Mouse (Mus musculus) urinary bladder, postnatal 4 days (tissue): ENCODE results near the gene Daam1.

Experiments
- DNase-seq, 2 experiments: peaks; one replicate each; pipeline ENCODE4 v3.0.0; 2021 to 2022; ENCODE audit warnings: low spot score in 2 of 2

Gene Daam1

DNA sequence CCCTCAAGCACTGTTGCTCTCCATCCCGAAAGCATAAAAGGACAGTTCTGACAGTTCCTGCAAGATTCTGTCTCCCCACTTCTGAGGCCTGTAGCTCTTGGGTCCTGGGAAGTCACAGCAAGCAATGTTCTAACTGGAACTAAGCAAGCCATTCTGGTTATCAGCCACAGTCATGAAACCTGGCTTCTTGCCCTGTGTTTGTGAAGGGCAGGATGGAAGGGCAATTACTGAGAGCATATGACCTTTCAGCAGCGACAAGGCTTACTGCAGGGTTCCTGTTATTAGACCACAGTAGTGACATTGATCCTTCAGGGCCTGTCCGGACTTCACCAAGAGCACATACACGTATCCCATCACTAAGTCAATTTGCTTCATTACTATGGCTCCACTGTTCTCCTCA lies 167.8 kb downstream of the Daam1 start:
- no peak for DNase-seq

DNA sequence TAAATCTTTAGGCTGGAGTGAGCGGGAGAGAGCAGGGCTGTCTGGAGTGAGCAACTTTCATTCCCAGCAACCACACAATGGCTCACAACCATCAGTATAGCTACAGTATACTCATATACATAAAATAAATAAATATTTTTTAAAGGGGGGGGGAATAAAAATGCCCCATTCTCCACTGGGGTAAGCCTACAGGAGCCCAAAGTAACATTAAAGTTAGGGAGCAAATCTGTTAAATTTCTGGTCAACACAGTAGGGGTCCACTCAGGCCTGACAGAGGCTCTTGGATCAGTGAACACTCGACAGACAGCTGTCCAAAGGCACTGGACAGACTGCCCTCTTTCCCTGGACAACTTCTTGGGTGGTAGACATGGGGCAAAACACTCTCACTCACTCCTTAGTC lies 168.8 kb downstream of the Daam1 start:
- no peak for DNase-seq

DNA sequence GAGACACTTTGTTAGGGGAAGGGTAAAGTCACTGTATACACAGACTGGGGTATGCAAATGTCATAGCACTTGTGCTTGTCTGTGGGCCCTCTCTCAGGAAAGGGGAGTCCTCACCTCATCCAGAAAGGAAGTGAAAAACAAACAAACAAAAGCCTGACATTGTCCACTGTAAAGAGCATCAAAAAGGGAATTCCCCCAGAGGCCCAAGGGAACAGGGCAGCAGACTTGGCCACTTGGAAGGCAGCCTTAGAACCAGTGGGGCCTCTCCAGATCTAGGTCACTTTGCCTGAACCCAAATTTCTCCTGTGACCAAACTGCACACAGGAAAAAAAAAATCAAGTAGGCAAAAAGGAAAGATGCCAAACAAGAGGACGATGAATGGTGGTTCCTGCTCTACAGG lies 170.9 kb downstream of the Daam1 start:
- DNase-seq: no peak

DNA sequence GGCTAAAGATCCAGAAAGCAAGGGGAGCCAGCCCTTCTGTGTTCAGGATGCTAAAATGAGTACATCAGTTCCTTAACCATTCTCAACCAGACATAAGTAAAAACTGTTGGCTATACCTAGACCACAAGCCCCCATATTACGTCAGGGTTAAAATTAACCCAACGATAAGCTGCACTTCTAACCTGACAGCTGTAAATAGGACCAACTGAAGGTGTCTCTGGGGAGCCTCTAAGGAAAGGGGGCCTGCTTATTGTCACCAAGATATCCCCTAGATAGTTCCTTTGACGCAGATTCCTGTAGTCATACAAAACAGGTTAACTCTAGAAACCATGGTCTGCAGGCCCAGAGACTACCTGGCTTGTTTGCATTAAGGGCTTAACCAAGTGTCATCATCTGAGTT lies 174.4 kb downstream of the Daam1 start:
- DNase-seq: no peak

DNA sequence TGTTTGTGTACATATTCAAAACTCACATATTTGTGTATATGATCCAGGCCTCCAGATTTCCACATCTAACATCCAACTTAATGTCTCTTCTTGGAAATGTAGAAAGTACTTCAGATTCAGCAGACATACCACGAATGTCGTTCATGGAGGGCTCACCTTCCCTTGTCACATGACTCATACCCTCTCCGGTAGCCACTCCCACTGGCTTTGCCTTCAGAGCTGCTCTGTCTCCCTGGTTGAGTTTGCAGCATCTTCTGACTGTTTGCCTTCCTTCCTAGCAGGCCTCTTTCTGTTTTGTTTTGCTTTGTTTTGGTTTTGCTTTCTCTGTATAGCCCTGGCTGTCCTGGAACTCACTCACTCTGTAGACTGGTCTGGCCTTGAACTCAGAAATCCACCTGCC lies 176.8 kb downstream of the Daam1 start:
- DNase-seq: no peak

DNA sequence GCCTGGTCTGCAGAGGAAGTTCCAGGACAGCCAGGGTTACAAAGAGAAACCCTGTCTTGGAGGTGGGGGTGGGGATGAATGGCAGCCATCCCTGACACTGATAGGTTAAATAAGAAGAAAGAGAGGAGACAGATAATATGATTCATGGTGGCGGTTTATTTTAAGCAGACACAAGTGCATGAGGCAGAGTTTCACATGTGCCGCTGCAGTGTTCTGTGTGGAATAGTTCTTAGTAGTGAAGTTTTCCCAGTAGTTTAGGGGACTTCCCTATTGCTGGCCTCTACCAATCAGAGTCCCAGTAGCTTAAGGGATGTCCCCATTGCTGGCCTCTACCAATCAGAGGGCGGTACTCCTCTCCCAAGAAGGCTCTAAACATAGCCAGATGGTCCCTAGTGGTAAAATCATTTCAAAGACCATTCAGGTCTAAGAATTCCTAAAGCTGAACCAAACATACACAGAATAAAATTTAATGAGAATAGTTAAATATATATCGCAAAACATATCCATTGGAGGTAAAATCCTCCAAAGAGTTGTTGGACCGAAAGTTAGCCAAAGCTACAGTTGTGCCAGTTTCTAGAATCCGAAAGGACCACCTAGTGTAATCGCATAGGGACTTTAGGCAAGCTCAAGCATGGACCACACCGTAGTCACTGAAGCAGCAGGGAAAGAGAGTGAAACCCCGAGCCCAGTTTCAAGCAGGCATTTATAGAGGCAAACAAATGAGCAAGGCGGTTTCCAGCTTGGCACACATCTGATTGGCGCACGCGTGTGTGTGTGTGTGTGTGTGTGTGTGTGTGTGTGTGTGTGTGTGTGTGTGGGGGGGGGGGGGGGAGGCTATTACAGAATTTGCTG lies 178.4 kb downstream of the Daam1 start:
- DNase-seq: no peak

DNA sequence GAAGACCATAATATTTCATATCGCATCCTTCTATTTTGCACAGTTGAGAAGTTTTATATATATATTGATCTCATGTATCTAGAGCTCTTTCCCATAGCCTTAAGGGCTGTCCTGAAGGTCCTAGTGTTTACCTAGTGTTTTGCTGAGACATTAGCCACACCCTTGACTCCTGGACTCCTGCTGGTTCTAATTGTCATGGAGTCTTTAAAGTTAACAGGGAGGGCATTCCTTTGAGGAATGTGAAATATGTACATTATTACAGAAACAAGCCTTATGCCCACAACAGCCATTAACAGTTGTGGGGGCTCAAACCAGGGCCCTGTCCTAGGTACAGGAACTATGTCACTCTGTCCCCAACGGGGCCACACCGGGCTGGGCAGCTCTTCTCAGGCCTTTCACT lies 180.5 kb downstream of the Daam1 start:
- no peak for DNase-seq

DNA sequence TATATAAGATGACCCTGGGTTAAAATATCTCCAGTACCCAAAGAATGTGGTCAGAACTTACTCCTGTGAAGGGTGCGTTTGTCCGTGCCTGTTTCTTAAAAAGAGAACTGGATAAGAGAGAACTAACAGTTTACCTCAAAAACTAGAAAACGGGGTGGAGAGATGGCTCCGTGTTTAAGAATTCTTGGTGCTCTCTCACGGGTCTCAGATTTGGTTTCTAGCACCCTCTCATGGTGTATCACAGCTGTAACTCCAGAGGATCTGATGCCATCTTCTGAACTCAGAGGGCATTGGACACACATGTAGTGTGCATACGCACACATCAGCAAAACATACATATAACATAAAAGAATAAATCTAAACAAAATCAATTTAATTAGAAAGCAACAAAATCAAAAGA lies 181.2 kb downstream of the Daam1 start:
- DNase-seq: no peak

DNA sequence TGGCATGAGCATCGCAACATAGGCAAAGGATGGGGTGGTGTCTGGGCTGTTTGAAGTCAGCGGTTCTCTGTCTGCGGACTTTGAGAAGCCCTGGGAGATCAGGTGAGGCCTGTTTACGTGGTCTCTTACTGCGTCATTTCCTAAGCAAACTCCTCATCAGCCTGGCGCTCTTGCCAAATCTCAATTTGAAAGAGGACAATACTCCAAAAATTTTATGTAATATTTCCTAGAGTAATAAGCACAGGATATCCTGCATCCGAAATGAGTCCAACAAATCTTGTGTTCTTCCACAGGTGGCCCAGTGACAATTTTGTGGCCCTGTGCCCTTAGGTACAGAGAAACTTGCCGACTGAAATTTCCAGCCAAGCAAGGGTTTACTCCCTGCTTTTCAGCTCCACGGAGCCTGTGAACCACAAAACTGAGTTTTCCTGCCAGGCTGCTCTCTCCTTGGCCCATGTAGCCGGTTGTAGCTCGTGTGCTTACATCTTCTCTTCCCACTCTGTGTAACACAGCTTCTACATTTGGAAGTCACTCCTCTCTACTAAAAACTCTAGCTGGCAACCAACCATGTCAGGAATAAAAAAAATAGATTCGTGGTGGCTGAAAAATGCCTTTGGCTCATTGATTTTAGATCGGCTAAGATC lies 183.0 kb downstream of the Daam1 start:
- DNase-seq: no peak

DNA sequence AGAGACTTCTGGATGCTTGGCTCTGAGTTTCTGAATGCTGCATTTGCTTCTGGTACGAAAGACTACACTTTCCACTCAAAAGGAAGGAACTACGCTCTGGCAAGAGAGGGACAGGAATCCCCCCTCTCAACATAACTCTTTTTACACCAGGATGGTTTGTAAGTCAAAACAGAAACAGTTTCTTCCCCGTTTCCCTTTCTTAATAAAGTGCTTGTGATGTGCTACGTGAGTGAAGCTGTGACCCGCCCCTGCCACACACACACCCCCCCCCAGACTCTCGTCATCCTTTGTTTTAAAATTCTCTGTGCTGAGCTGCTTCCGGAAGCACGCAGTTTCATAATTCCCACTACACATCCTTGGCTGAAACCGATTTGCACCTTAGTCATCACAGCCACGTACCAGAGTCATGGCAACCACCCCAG lies 183.5 kb downstream of the Daam1 start:
- DNase-seq: no peak

DNA sequence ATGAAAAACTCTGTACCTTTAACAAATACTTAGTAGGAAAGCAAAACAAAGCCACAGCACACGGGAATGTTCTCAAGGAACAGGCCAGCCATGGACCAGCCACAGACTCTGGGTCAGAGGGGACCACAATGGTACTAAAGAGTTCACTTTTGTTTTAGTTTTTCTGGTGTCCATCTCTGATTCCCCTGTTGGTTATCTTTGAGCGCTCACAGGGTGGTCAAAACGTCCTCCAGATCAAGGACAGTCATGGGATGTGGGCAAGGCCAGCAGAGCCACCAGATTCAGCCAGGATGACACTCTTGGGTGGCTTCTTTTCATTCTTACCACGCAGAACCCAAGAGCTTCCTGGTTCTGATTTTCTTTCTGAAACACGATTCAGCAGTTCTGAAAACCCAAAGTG lies 184.4 kb downstream of the Daam1 start:
- DNase-seq: no peak

DNA sequence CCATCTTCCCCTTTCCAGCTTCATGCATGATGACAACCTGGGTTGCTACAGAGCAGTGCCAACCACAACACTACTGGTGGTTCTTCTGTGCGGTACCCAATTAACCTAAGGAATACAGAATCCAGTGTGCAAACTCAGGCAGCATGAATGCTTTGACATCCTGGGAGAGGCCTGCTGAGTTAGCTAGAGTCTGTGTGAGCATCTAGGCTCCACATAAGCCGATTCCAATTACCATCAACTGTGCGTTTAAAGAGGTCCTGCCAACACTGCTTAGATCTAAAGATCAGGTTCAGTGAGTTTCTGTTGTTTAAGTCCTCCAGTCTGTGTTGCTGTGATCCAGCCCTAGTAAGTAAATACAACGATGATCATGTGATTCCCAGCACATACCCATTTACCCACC lies 189.4 kb downstream of the Daam1 start:
- DNase-seq: no peak

DNA sequence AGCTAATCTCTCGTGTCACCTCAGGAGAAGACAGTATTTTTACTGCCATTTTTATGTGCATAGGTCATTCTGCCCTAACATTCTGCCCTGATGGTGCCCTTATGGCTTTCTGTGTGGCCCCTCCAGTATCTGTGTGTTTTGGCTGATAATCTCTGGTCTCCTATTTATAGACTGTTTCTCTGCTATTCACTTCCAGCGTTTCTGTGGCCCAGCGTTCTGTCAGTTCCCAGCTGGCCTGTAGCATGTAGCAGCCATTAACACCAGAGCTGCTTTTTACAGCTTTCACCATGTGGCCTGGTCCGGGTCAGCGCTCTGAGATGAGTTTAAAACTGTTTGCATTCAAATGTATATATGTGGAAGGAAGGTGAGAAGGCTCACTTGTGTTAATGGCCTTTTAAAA lies 190.7 kb downstream of the Daam1 start:
- DNase-seq: no peak

DNA sequence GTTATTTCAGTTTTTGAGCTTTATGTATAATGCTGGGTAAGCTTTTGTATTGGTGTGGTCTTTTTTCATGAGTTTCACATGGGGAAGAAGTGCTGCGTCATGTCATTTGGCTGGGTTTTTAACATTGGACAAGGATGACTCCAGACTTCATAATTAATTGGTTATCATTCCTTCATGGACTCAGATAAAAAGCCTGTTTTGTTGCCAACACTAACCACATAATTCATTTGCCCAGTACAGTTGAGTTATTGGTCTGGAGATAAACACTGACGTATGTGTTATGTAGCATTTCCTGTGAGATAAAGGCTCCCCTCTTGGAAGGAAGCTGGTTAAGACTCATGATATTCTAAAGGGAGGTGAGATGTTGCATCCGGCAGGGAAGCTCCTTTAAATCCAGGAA lies 191.9 kb downstream of the Daam1 start:
- no peak for DNase-seq

DNA sequence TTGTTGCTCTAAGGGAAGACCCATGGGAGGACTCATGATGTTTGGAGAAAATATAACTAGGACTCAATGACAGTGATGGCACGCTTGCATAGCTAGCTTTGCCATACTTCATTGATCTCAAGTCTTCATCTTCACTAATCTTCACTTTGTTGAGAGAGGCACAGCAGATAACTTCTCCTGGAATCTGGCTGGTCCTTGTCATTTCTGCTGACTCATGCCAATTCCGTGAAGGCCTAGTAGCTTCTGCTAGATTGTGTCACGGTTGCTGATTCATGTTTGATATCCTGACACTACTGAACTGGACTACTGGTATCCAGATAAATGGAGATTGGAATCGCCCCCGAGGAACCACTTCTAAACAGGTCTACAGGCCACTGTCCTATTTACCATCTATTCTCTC lies 192.7 kb downstream of the Daam1 start:
- DNase-seq: no peak

DNA sequence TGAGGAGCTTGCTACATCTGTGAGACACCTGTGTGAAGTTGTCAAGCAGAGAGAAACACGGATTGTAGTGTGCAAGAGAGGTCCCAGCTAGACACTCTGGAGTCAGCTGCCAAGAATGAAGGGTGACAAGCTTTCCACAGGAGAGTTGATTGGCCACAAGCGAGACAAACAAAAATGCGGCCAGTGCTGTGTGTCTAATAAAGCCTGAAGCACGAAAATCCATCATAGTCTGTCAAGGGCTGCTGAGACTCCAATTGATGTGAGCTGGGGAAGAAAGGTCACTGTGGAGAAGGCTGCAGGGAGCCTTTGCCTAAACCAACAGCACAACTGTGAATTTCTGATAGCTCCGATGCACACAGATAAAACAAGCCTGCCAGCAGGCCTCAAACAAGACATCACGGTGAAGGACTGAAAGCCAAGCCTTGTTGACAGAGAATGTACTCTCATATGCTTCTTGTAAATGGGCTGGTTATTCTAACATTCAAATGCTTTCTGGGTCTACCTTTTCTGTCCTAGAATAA lies 194.5 kb downstream of the Daam1 start:
- no peak for DNase-seq

DNA sequence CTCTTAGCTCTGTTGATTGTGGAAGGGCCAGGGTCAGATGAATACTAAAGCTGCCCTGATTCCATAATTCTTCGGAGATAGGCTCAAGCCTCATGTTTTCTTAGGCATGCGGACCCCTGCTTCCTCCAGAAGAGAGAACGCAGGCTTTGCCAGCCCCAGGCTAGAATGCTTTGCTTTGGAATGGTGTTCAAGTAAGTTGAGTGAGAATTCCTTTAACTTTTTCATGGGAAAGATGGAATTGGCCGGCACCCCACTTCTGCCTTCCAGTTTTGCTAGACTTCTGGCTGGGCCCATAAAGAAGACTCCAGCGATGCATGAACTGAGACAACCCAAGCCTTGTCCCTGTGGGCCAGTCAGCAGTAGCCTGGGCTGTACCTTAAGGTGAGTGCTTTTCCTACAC lies 200.3 kb downstream of the Daam1 start:
- DNase-seq: no peak

DNA sequence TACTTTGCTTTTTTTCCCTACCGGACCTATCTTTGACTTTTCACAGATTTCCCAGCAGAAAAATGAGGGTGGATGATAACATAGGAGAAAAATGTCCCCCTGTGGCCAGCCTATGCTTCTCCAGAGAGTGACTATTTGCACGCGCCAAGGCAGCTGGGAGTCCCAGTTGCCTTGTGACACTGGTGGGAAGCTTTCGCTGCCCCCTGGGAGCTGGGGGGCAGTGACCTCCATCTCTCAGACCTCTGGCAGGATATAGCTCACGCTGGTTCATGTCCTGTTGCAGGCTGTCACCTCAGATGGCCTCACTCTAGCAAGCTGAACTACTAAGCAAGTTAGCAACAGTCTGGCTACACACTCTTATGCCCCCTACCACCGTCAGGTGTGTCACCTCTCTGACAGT lies 200.9 kb downstream of the Daam1 start:
- DNase-seq: no peak

DNA sequence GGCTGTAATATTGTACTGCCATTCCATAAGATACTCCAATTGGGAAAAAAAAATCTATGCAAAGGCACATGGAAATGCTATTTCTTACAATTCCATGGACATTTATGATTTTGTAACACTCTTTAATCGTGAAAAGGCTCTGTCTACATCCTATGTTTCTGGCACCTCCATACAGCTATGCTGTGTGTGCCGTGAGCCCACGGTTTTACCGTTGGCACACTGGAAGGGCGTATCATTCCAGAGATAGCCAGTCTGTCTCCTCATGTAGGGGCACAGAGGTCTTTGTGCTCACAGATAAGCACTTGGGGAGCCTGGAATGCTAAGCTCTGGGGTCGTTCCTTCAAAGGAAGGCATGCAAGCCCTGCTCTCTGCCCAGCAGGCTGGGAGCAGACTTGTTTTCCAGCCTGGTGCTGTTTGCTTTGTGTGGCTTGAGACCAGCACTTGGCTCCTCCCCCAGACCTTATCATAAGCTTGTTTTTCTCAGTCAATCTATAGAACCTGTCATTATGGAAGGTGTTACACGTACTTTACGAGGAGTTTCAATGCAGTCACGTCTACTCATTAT lies 205.3 kb downstream of the Daam1 start:
- no peak for DNase-seq

DNA sequence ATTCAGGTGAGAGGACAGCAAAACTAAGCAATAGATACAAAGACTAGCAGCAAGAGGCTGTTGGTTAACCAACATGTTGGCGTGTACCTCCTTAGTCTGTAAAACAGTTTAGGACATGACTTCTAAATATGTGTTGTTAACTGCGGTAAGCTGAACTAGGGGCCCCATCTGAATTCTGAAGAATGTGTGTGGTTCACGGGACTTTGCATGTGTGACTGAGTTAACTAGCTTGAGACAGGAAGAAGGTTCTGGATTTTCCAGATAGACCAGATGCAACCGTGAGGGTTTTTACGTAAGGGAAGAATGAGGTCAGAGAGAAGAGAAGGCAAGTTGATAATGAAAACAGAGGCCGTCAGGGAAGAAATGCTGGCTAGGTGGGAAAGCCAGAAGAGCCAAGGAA lies 206.2 kb downstream of the Daam1 start:
- no peak for DNase-seq

DNA sequence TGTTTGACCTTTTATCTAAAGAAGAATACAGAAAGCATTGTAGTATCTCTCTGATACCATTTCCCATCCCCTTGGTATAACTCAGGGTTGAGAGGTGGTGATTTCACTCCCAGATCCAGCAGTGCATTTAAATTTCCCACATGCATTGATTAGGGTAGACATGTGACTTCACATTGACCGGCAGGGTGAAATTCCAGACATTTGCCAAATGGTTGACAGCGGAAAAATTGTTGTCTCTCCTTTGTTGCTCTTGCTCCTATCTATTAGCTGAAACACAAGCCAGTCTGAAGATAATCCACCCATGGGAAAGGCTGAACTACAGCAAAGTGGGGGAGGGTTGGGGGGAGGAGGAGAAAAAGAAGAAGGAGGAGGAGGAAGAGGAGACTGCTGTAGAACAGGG lies 208.0 kb downstream of the Daam1 start:
- DNase-seq: no peak

DNA sequence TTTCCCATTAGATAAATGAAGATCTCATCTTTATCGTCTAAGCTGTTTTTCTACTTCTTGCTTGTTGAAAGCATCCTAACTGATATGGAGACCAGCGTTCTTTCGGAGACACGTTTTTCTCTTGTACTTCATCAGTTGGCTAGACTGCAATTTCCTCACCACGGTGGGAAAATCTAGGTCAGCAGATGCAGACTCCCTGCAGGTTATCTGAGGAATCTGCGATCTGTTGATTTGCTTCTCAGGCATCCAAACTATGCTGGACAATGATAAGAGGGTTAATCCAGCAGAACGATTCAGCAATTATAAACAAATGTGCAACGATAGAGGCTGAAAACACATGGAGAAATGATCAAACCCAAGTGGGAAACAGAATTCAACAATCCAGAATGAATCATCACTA lies 208.6 kb downstream of the Daam1 start:
- no peak for DNase-seq

DNA sequence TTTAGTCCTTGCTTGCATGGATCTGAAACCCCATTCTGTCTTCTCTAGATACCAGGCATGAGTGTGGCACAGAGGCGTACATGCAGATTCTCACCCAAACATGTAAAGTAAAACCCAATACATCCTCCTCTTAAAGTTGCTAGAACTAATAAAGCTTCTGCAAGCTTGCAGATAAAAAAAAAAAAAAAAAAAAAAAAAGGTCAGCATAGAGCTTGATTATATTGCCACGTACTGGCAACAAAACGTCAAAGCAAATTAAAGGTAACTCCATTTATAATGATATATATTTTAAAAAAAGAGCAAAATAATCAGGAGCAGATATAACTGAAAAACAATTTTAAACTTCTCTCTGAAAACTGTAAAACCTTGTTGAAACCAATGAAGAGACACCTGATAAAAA lies 210.4 kb downstream of the Daam1 start:
- DNase-seq: no peak
